Mouse (Mus musculus) midbrain, embryonic 15.5 days (tissue): ENCODE results near the gene Dnmbp. TPM values are rescaled to one million over a fixed set of nuclear protein-coding genes. Genes with fewer than 3 reads are reported as not detected.

ENCODE experiments used
- ATAC-seq: fragments of 200-750 bp; cut with Nextera tagmentation; replicated peaks from 2 replicates; pipeline ENCODE4 v1.8.0; 2017; ENCODE audit warnings: moderate TSS enrichment
- H3K27ac ChIP-seq: fragments of 300-500 bp; sonication (generic); 2 replicates; pipeline ENCODE4 v1.5.1; 2015; ENCODE audit warnings: mild to moderate bottlenecking, inconsistent platforms
- H3K27me3 ChIP-seq: fragments of 300-500 bp; sonication (generic); replicated peaks from 2 replicates; pipeline ENCODE4 v1.6.1; 2015; ENCODE audit warnings: inconsistent platforms
- H3K36me3 ChIP-seq: fragments of 300-500 bp; sonication (generic); replicated peaks from 2 replicates; pipeline ENCODE4 v1.6.1; 2015; ENCODE audit warnings: inconsistent platforms
- H3K4me1 ChIP-seq: fragments of 300-500 bp; sonication (generic); 2 replicates; pipeline ENCODE4 v1.6.1; 2015; ENCODE audit warnings: inconsistent platforms
- H3K4me2 ChIP-seq: fragments of 300-500 bp; sonication (generic); 2 replicates; pipeline ENCODE4 v1.6.1; 2015; ENCODE audit warnings: inconsistent platforms, mild to moderate bottlenecking, moderate library complexity
- H3K4me3 ChIP-seq: fragments of 300-500 bp; sonication (generic); 2 replicates; pipeline ENCODE4 v1.5.1; 2015; ENCODE audit warnings: mild to moderate bottlenecking, inconsistent platforms
- H3K9ac ChIP-seq: fragments of 300-500 bp; sonication (generic); 2 replicates; pipeline ENCODE4 v1.6.1; 2015; ENCODE audit warnings: mild to moderate bottlenecking, inconsistent platforms
- H3K9me3 ChIP-seq: fragments of 300-500 bp; sonication (generic); 2 replicates; pipeline ENCODE4 v1.6.1; 2016; ENCODE audit warnings: inconsistent platforms
- WGBS: fragments of 180-500 bp; shearing (Covaris S2); methylation state at CpG from one replicate; pipeline ENCODE4 v1.1.7; 2015; ENCODE audit warnings: mixed read lengths; 5-methylcytosine and 5-hydroxymethylcytosine counted together
- polyA plus RNA-seq: library from polyadenylated mRNA; unstranded; fragments of >200 nt; fragmentation: Nextera tagmentation; extraction: Ambion mirVana; gene quantifications from 2 replicates; pipeline ENCODE4 v1.2.1, GENCODE M21; 2015

Dnmbp gene
- polyA plus RNA-seq, 1 experiment from 2014 or later, result 8.1 TPM

DNA sequence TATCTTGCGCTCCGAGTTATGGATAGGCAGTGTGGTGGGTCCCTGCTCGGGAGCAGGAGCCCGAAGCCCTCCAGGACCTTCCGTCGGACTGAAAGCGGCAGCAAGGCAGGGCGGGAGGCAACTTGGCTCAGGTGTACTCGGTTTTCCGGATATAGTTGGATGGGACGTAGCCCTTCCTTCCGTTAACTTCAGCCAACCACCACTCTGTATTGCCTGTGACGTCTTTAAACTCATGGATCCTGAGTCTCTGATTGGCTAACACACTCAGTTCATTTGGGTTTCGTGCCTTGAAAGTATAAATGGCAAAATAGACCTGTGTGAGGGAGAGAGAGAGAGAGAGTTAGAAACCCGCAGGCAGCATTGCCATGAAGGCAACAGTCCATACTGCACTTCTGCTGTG lies 92.0 kb downstream of the Dnmbp start:
- H3K36me3 ChIP-seq, result peaks cover 23% of the 10 kb centered on the region
- 93% methylated on average over 15 of the region's 15 CpGs for WGBS
- no peak for ATAC-seq

DNA sequence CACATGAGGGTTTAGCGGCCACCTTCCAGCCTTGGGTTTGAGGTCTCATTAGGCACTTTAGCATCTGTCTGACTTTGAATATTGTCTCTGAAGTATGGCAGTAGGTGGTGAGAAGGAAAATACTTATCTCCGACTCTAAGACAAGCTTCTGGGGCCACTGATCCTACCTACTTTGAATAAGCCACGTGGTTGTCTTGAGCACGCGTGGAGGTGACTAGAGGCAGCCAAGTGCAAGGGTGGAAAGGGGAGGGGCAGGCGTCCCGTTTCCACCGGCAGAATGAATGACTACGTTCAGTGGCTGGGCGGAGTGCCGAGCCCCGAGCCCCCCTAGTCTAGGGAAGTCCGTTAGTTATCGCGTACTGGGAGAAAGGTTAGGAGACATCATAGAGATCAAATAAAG lies 92.9 kb downstream of the Dnmbp start:
- no peaks in the 10 kb centered on the region for H3K27me3 ChIP-seq
- no peak overlapping the region for H3K27ac ChIP-seq
- no peak overlapping the region for H3K9ac ChIP-seq
- no peak overlapping the region for H3K4me3 ChIP-seq
- ATAC-seq, result no peak
- no peaks in the 10 kb centered on the region for H3K9me3 ChIP-seq
- no peak overlapping the region for H3K4me2 ChIP-seq
- H3K4me1 ChIP-seq, result no peaks in the 10 kb centered on the region
- peaks cover 23% of the 10 kb centered on the region for H3K36me3 ChIP-seq
- 93% methylated on average over 15 of the region's 15 CpGs for WGBS

More for the DNA sequence above, 92.0 kb downstream of the Dnmbp start:
- no peak overlapping the region for H3K27ac ChIP-seq
- no peak overlapping the region for H3K4me2 ChIP-seq
- no peak overlapping the region for H3K4me3 ChIP-seq
- no peaks in the 10 kb centered on the region for H3K9me3 ChIP-seq
- no peak overlapping the region for H3K9ac ChIP-seq
- no peaks in the 10 kb centered on the region for H3K4me1 ChIP-seq
- H3K27me3 ChIP-seq, result no peaks in the 10 kb centered on the region

DNA sequence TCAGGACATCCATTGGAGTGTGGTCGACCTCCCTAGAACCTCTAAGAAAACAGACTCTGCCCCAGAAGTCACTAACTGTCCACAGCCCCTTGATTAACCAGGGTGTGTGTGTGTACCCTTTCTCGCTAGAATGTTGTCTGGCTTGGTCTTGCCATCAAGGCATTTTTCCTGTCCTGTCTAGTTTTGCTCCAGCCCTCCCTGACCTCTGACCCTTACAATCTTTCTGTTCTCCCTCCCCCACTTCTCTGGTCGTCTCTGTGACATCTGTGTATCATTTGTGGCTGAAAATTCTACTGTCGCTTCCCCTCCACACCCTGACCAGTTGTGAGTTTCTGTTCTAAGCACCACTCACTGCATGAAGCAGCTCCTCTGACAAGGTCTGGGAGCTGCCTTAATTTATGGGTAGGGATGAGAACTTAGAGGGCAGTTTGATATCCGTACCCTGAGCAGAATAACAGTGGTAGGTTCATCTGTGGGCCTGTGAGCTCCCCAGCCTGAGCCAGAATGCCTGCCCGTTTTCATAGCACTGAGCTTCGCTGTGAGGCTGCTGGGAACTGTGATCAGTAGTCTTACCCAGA lies 94.6 kb downstream of the Dnmbp start:
- Histone ChIP-seq H3K27me3 (no peaks in the 10 kb centered on the region), H3K27ac (no peak overlapping the region), H3K4me1 (no peaks in the 10 kb centered on the region), H3K4me3 (no peak overlapping the region), H3K4me2 (no peak overlapping the region), H3K36me3 (peaks cover 21% of the 10 kb centered on the region), H3K9ac (no peak overlapping the region), H3K9me3 (no peaks in the 10 kb centered on the region)
- ATAC-seq, result no peak
- WGBS, result 72% methylated on average over 7 of the region's 7 CpGs

DNA sequence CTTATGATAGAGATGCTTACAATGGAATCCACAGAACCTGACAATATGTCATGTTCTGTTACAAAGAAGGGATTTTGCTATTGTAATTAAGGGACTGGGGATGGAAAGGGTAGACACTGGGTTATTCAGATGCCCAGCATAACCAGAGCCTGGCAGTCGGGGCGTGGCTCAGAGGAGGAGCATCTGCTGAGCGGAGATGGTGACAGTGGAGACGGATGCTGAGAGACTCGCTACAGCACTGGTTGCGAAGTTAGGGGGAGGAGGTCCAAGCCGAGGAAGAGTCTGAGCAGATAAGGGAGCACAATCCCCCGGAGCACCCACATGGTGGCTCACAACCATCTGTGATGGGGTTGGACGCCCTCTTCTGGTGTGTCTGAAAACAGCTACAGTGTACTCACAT lies 96.8 kb downstream of the Dnmbp start:
- H3K36me3 ChIP-seq, result peaks cover 13% of the 10 kb centered on the region
- no peaks in the 10 kb centered on the region for H3K9me3 ChIP-seq
- H3K4me1 ChIP-seq, result no peaks in the 10 kb centered on the region
- no peak overlapping the region for H3K4me2 ChIP-seq
- no peak overlapping the region for H3K4me3 ChIP-seq
- no peak overlapping the region for H3K27ac ChIP-seq
- WGBS, result 90% methylated on average over 9 of the region's 9 CpGs
- H3K9ac ChIP-seq, result no peak overlapping the region
- no peaks in the 10 kb centered on the region for H3K27me3 ChIP-seq
- no peak for ATAC-seq

DNA sequence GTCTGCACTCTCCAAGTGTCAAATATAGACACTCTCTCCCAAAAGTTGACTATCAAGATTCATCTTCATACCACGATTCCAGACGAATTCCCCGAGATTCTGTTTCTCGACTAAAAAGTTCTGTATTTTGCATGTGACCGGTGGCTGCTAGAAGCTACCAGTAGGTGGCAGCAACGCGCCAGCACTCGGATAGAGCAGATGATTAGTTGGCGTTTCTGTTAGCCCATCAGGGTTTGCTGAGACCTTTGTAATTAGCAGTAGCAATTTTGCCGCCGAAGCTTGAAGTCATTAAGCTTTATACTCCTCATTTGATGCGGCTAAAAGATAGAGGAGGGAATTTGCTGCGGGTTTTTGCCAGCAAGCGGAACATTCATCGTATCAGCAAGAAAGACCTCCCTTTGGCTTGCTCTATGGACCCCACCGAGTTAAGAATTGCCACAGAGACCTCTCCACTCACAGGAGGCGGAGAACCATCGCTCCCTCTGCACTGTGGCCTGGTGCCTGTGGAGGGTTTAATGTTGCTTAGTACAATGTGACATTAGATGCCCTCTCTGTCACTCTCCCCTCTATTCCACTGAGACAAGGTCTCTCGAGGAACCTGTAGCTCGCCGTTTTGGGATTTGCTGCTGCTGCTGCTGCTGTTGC lies 107.4 kb downstream of the Dnmbp start:
- Histone ChIP-seq H3K27ac (no peak overlapping the region), H3K36me3 (no peaks in the 10 kb centered on the region), H3K4me1 (no peaks in the 10 kb centered on the region), H3K27me3 (no peaks in the 10 kb centered on the region; the same call in 1 of the 2 replicates), H3K9me3 (no peaks in the 10 kb centered on the region), H3K4me2 (0 out of 2 replicates have a peak overlapping the region, but pooled peaks have one; percentile 23), H3K4me3 (no peak overlapping the region), H3K9ac (no peak overlapping the region)
- ATAC-seq, result no peak
- 29% methylated on average over 21 of the region's 21 CpGs for WGBS

DNA sequence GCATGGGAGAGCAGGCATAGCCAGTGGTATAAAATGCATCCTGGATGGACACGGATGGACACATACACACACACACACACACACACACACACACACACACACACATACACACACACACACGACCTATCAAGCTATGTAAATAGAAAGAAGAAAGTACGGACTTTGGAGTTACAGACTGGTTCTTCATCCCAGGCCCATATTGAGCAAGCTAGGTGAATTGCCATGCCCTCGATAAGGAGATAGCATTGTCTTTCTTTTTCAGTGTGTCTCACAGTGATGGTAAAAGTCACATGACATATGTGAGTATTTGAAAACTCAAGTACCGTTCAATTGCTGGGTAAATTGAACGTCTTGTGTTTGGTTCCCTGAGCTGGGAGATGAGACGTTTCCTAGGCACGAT lies 113.1 kb downstream of the Dnmbp start:
- Histone ChIP-seq H3K4me3 (no peak overlapping the region), H3K9me3 (no peaks in the 10 kb centered on the region), H3K4me1 (no peaks in the 10 kb centered on the region), H3K4me2 (no peak overlapping the region), H3K27ac (no peak overlapping the region), H3K27me3 (no peaks in the 10 kb centered on the region), H3K9ac (no peak overlapping the region), H3K36me3 (no peaks in the 10 kb centered on the region)
- WGBS, result 67% methylated on average over 8 of the region's 8 CpGs
- no peak for ATAC-seq

DNA sequence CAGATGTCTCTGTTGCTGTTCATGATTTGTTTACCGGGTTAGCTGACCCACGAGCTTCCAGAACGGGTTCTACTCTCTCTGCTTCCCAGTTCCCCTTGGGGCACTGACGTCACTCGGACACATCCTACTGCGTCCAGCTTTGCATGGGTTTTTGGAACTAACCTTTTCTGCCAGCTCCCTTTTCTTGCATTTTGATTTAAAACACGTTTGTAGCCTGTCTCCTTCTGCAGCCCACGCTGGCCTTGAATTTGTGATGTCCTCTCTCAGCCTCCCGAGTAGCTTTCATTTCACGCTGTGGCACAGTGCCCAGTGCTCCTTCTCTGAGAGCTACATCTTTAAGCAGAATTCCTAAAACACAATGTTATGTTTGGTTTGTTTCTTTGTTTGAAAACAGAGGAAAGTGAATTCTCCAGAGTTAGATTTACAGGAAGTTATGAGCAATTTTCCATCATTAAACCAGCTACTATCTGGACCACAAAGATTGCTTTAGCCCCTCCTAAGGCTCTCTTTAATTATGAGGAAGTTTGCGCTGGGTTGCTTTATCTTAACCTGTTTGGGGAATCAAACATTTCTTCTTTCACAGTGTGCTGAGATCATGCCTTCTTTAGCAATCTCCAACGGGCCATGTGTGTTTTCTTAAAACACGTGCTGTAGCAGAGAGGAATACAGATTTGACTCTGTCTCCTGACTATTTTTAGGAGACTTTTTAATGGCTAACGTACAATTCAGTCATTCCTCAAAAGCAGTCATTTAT lies 124.2 kb downstream of the Dnmbp start:
- H3K36me3 ChIP-seq, result no peaks in the 10 kb centered on the region
- no peak overlapping the region for H3K4me3 ChIP-seq
- no peaks in the 10 kb centered on the region for H3K9me3 ChIP-seq
- H3K4me2 ChIP-seq, result no peak overlapping the region
- H3K4me1 ChIP-seq, result no peaks in the 10 kb centered on the region
- no peak for ATAC-seq
- WGBS, result 70% methylated on average over 14 of the region's 14 CpGs
- H3K27ac ChIP-seq, result no peak overlapping the region
- H3K9ac ChIP-seq, result no peak overlapping the region
- no peaks in the 10 kb centered on the region for H3K27me3 ChIP-seq

DNA sequence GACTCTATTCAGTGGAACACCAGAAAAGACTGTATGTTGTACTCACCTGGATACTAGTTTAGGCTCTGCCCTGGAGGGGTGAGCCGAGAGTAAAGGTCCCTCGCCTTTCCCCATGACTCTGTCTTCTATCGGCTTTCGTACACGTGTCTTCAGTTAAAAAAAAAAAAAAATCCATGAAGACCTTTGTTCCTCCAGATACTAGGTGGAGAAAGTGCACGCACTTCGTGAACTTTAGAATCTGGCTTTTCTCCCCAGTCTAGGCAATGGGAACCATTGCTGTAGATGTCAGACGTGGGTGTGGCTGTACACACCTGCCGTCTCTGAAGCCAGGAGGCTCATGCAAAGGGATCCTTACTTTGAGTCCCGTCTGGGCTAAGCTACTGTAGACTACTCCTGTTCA lies 126.7 kb downstream of the Dnmbp start:
- no peak for ATAC-seq
- no peak overlapping the region for H3K9ac ChIP-seq
- no peak overlapping the region for H3K4me2 ChIP-seq
- no peaks in the 10 kb centered on the region for H3K36me3 ChIP-seq
- H3K27ac ChIP-seq, result no peak overlapping the region
- 90% methylated on average over 10 of the region's 10 CpGs for WGBS
- H3K4me1 ChIP-seq, result no peaks in the 10 kb centered on the region
- H3K4me3 ChIP-seq, result no peak overlapping the region
- H3K27me3 ChIP-seq, result no peaks in the 10 kb centered on the region
- H3K9me3 ChIP-seq, result no peaks in the 10 kb centered on the region

DNA sequence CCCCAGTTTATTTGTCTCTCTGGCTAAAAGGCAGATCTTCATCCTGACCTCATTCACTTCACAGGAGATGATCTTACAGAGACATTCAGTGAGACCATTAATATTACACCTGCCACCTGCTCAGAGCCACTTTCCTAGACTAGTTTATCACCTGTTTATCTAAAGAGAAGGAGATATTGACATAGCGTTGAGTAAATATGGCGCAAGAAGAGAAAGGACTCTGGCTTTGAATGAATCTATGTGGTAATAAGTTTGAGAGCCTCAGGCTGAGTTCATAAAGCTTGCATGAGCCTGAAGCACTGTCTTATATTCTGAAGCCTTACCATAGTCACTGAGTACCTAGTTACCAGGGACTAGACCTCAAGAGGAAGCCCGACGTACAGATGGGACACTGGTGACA lies 128.6 kb downstream of the Dnmbp start:
- 95% methylated on average over 4 of the region's 4 CpGs for WGBS
- H3K4me3 ChIP-seq, result no peak overlapping the region

DNA sequence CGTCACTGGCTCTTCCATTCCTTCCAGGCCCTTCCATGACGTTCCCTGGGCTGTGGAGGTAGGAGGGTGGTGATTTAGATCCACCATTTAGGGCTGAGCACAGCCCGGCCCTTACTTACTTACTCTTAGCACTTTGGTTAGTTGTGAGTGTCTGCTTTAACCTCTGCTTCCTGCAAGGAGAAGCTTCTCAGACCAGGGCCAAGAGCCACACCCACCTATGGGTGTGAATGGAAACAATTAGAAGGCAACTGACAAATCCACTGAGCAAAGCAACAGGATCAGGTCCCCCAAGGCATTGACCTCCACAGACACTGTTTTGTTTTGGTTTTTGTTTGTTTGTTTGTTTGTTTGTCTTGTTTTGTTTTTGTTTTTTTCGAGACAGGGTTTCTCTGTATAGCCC lies 130.7 kb downstream of the Dnmbp start:
- WGBS, result 34% methylated on average over 4 of the region's 4 CpGs
- H3K27ac ChIP-seq, result no peak overlapping the region
- no peaks in the 10 kb centered on the region for H3K36me3 ChIP-seq
- no peaks in the 10 kb centered on the region for H3K4me1 ChIP-seq
- H3K27me3 ChIP-seq, result no peaks in the 10 kb centered on the region
- ATAC-seq, result no peak
- H3K4me3 ChIP-seq, result no peak overlapping the region
- no peak overlapping the region for H3K9ac ChIP-seq
- no peak overlapping the region for H3K4me2 ChIP-seq
- H3K9me3 ChIP-seq, result no peaks in the 10 kb centered on the region

More for the DNA sequence above, 128.6 kb downstream of the Dnmbp start:
- Histone ChIP-seq H3K9ac (no peak overlapping the region), H3K27me3 (no peaks in the 10 kb centered on the region), H3K36me3 (no peaks in the 10 kb centered on the region), H3K27ac (no peak overlapping the region), H3K9me3 (no peaks in the 10 kb centered on the region), H3K4me1 (no peaks in the 10 kb centered on the region), H3K4me2 (no peak overlapping the region)
- ATAC-seq, result no peak

DNA sequence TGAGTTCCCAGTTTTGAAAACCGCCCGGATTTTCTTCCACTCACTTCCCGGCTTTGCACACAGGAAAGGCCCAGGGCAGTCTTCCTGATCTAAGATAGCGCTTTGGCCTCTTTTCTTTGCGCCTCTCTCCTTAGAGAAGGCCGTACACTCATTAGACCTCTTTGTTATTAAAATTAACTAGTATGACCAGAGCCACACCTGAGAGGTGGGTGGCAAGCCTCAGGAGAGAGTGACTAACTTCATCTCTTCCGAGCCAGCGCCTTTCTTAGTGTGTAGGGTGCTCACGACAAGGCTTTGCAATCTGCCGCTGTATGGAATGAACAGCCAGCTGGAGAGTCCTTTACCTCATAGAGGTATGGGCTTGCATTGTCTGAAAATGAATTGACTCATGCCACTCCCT lies 136.1 kb downstream of the Dnmbp start:
- Histone ChIP-seq H3K4me3 (no peak overlapping the region), H3K27ac (no peak overlapping the region), H3K9me3 (no peaks in the 10 kb centered on the region), H3K9ac (no peak overlapping the region), H3K4me2 (no peak overlapping the region), H3K27me3 (no peaks in the 10 kb centered on the region), H3K36me3 (no peaks in the 10 kb centered on the region), H3K4me1 (no peaks in the 10 kb centered on the region)
- ATAC-seq, result no peak
- 85% methylated on average over 10 of the region's 10 CpGs for WGBS

DNA sequence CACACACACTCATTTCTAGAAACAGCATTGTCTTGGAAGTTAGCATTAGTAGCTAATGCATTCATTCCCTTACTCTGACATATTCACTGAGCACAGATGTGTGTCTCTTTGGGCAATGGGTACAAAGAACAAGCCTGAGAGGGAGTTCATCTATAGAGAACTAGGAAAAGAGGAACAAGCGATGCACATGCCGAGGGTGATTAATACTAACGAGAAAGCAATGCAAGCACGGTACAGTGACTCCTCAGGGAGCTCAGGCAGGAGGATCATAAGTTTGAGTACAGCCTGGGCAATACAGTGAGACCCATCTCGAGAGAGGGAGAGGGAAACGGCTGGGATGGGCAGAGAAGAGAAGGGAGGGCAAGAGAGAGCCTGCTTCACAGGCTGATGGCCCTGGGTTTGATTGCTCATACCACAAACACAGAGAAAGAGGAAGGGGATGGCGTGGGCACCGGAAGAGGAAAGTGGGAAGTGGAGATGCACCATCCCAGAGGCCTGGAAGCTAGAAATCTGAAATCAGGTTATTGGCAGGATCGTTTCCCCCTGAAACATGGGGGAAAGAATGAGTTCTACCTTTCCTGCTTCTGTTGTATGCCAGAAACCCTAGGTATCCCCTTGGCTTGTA lies 138.5 kb downstream of the Dnmbp start:
- no peak overlapping the region for H3K9ac ChIP-seq
- H3K4me2 ChIP-seq, result no peak overlapping the region
- no peak overlapping the region for H3K4me3 ChIP-seq
- no peaks in the 10 kb centered on the region for H3K27me3 ChIP-seq
- H3K9me3 ChIP-seq, result no peaks in the 10 kb centered on the region
- H3K4me1 ChIP-seq, result no peaks in the 10 kb centered on the region
- ATAC-seq, result no peak
- H3K27ac ChIP-seq, result no peak overlapping the region
- 80% methylated on average over 9 of the region's 9 CpGs for WGBS
- H3K36me3 ChIP-seq, result no peaks in the 10 kb centered on the region
